ENCODE assay signal across 14 mouse cellular contexts in genomic region chr5:91345064-91345463, GRCm38 (mm10).
"Had no signal": no experiment of that assay in that cellular context is flagged by ENCODE, and none has a peak within 500 bp of the region (broad histone marks: within the 10 kb centered on the region; RNA-seq: fewer than 3 reads in every experiment).

No protein-coding gene starts in this region.

- ATAC-seq: intestine, embryonic 16.5 days had no signal

- DNase-seq: gastrocnemius, postnatal 14 days; gastrocnemius, postnatal 36 days; heart, adult 11 months; heart, adult 2 months; heart, postnatal 14 days; heart, postnatal 36 days; kidney, adult 11 months; kidney, adult 2 months; kidney, postnatal 10 days; kidney, postnatal 25 days; kidney, postnatal 4 days; liver; liver, embryonic 13.5 days had no signal
